Mouse (Mus musculus): ENCODE data around the gene Fyn. TPM values are rescaled to one million over a fixed set of nuclear protein-coding genes. Genes with fewer than 3 reads are reported as not detected.
A peak's percentile ranks its signal among the peaks of the same experiment; 100 is the strongest.

Fyn gene
- polyA plus RNA-seq, 1 experiment = 134 TPM

DNA sequence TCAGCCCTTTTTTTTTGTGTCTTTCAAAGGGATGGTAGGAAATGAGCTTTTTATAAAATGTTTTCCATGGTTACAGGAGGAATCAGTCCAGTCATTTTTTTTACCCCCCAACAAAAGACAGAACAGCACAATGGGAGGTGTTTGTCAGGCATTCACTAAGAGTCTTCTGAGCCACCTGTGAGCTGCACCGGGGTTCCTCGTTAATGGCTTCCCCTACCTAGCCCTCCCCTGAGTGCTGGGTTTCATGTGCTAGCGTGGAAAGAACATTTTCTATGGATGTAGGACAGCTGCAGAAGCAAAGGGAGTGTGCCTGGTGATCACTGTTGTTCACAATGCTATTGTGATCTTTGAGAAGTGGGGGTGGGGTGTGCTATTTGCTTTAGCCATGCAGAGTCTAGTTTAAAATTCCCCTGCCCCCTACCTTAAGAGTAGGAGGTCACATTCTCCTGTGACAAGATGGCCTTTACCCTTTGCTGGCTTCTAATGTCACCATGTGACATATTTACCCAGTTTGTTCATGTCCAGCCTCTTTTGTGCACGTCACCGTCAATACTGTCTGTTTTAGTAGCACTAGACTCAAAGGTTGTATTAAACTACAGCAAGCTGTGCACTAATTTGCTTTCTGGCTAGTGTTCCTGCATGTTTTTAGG is 11.2 kb downstream of the Fyn start:
- peak; percentile 53 for DNase-seq (ENCODE audit: low read depth)
- TF ChIP-seq CTCF (IDR thresholded peaks at IDR 0.05; ENCODE audit: borderline replicate concordance, extremely low read depth, insufficient read depth, insufficient read length) = no peak
- TF ChIP-seq POLR2A (IDR thresholded peaks at IDR 0.05; ENCODE audit: borderline replicate concordance, extremely low read depth, insufficient read depth, insufficient read length, poor library complexity, severe bottlenecking) = no peak

DNA sequence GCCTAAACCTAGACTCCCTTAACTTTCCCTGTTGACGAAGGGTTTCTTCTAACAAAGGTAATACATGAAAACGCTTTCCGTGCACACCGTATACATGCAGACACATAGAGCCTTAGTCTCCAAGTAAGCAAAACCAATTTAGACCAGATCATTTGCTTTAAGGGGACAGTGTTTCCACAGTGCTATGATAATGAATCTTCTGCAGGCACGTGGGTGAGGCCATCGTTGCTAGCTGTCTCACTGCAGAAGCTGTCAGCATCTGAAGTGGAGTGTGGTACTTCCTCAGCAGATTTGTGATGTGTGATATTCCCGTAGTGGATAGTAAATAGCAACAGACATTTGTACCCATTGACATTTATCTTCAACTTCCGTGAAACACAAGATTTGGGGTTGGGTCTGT is 16.6 kb downstream of the Fyn start:
- DNase-seq (ENCODE audit: low read depth) = no peak
- TF ChIP-seq POLR2A (IDR thresholded peaks at IDR 0.05; ENCODE audit: borderline replicate concordance, extremely low read depth, insufficient read depth, insufficient read length, poor library complexity, severe bottlenecking) = no peak
- TF ChIP-seq CTCF (IDR thresholded peaks at IDR 0.05; ENCODE audit: borderline replicate concordance, extremely low read depth, insufficient read depth, insufficient read length) = no peak

- DNase-seq (ENCODE audit: low read depth) = no peak
- TF ChIP-seq CTCF (IDR thresholded peaks at IDR 0.05; ENCODE audit: borderline replicate concordance, extremely low read depth, insufficient read depth, insufficient read length) (no peak), POLR2A (IDR thresholded peaks at IDR 0.05; ENCODE audit: borderline replicate concordance, extremely low read depth, insufficient read depth, insufficient read length, poor library complexity, severe bottlenecking) (no peak)
Observed at GRCm38 (mm10) chr10:39386203-39386602, 17.5 kb downstream of the Fyn start.

GRCm38 (mm10) chr10:39387024-39387423 is 18.4 kb downstream of the Fyn start:
- no peak for TF ChIP-seq CTCF (IDR thresholded peaks at IDR 0.05; ENCODE audit: borderline replicate concordance, extremely low read depth, insufficient read depth, insufficient read length)
- no peak for TF ChIP-seq POLR2A (IDR thresholded peaks at IDR 0.05; ENCODE audit: borderline replicate concordance, extremely low read depth, insufficient read depth, insufficient read length, poor library complexity, severe bottlenecking)
- DNase-seq (ENCODE audit: low read depth) = peak; percentile 58

- no peak for TF ChIP-seq CTCF (IDR thresholded peaks at IDR 0.05; ENCODE audit: borderline replicate concordance, extremely low read depth, insufficient read depth, insufficient read length)
- TF ChIP-seq POLR2A (IDR thresholded peaks at IDR 0.05; ENCODE audit: borderline replicate concordance, extremely low read depth, insufficient read depth, insufficient read length, poor library complexity, severe bottlenecking) = no peak
- DNase-seq (ENCODE audit: low read depth) = peak; percentile 29
Observed at GRCm38 (mm10) chr10:39387556-39387955, 18.9 kb downstream of the Fyn start.

DNA sequence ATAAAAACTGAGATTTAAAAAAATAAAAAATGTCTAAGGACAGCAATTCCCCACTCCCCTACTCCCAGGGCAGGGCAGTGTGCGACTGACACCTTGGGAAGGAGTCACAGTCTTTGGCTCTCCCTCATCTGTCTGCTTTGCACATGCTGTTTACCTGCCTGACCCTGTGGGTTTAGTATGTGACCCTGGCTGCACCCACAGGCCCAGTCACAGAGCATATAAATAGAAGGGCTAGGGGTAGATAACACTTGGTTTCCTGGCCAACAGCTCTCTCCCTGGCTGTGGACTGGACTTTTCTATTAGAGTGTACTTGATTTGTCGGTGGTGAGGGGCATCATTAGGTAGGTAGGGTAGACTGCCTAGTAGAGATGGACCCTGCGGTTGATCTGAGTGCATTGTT is 19.5 kb downstream of the Fyn start:
- TF ChIP-seq CTCF (IDR thresholded peaks at IDR 0.05; ENCODE audit: borderline replicate concordance, extremely low read depth, insufficient read depth, insufficient read length) = no peak
- TF ChIP-seq POLR2A (IDR thresholded peaks at IDR 0.05; ENCODE audit: borderline replicate concordance, extremely low read depth, insufficient read depth, insufficient read length, poor library complexity, severe bottlenecking) = no peak
- DNase-seq (ENCODE audit: low read depth) = no peak

GRCm38 (mm10) chr10:39389451-39389891 is 20.8 kb downstream of the Fyn start:
- no peak for TF ChIP-seq CTCF (IDR thresholded peaks at IDR 0.05; ENCODE audit: borderline replicate concordance, extremely low read depth, insufficient read depth, insufficient read length)
- TF ChIP-seq POLR2A (IDR thresholded peaks at IDR 0.05; ENCODE audit: borderline replicate concordance, extremely low read depth, insufficient read depth, insufficient read length, poor library complexity, severe bottlenecking) = no peak
- peak; percentile 69 for DNase-seq (ENCODE audit: low read depth)

- DNase-seq (ENCODE audit: low read depth) = no peak
- TF ChIP-seq POLR2A (IDR thresholded peaks at IDR 0.05; ENCODE audit: borderline replicate concordance, extremely low read depth, insufficient read depth, insufficient read length, poor library complexity, severe bottlenecking) (no peak), CTCF (IDR thresholded peaks at IDR 0.05; ENCODE audit: borderline replicate concordance, extremely low read depth, insufficient read depth, insufficient read length) (no peak)
Observed at GRCm38 (mm10) chr10:39390541-39390940, 21.9 kb downstream of the Fyn start.

GRCm38 (mm10) chr10:39392900-39393483 is 24.3 kb downstream of the Fyn start:
- peak; percentile 63 for DNase-seq (ENCODE audit: low read depth)
- TF ChIP-seq CTCF (IDR thresholded peaks at IDR 0.05; ENCODE audit: borderline replicate concordance, extremely low read depth, insufficient read depth, insufficient read length) (no peak), POLR2A (IDR thresholded peaks at IDR 0.05; ENCODE audit: borderline replicate concordance, extremely low read depth, insufficient read depth, insufficient read length, poor library complexity, severe bottlenecking) (no peak)

GRCm38 (mm10) chr10:39395544-39395943 is 26.9 kb downstream of the Fyn start:
- no peak for DNase-seq (ENCODE audit: low read depth)
- TF ChIP-seq CTCF (IDR thresholded peaks at IDR 0.05; ENCODE audit: borderline replicate concordance, extremely low read depth, insufficient read depth, insufficient read length) (no peak), POLR2A (IDR thresholded peaks at IDR 0.05; ENCODE audit: borderline replicate concordance, extremely low read depth, insufficient read depth, insufficient read length, poor library complexity, severe bottlenecking) (no peak)

DNA sequence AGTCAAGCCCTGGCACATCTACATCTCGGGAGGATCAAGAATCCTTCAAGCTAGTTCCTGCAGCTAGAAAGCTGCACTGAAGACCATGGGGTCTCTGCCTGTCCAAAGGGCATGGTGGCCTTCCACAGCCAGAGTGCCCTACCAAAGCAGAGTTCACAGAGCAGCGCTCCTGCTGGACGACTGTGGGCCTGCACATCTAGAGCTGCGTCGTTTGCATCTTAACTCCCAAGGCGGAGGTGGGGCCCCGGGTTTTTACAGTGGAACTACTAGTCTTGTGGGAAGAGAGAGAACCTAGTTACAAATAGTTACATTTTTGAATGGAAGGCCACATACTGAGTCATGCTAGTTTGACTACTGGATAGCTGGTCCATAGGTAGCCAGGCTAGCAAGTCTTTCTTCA is 30.3 kb downstream of the Fyn start:
- TF ChIP-seq POLR2A (IDR thresholded peaks at IDR 0.05; ENCODE audit: borderline replicate concordance, extremely low read depth, insufficient read depth, insufficient read length, poor library complexity, severe bottlenecking) (no peak), CTCF (IDR thresholded peaks at IDR 0.05; ENCODE audit: borderline replicate concordance, extremely low read depth, insufficient read depth, insufficient read length) (0 out of 2 replicates have a peak, but pooled peaks have one; percentile 5)
- DNase-seq (ENCODE audit: low read depth) = no peak

DNA sequence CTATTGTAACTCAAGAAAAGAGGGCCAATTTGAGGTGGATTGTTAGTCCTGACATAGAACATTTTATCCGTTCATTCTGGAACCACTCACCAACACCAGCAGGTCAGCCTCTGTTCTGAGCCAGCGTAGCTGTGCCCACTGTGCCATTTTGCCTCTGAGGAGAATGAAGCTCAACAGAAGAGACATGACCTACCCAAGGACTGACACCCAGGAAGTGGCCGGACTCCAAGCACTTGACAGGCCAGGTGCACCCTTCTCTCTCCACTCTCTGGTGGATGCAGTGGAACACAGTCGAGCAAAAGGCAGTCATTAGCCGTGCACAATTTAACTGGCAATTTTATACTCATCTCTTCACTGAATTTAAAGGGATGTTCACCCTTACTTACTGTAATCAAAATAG is 31.5 kb downstream of the Fyn start:
- DNase-seq (ENCODE audit: low read depth) = no peak
- TF ChIP-seq CTCF (IDR thresholded peaks at IDR 0.05; ENCODE audit: borderline replicate concordance, extremely low read depth, insufficient read depth, insufficient read length) = no peak
- no peak for TF ChIP-seq POLR2A (IDR thresholded peaks at IDR 0.05; ENCODE audit: borderline replicate concordance, extremely low read depth, insufficient read depth, insufficient read length, poor library complexity, severe bottlenecking)

All from brain, embryonic 14.5 days (tissue).